Mouse (Mus musculus) c-Kit-negative CD71-positive TER-119-positive erythroid progenitor cells, embryonic 14.5 days (primary cell): ENCODE results near the gene Gm10184.
"Not testable (repeated sequence)": the region's sequence is repeated elsewhere in the genome, so short reads cannot be mapped to it uniquely, and the experiment has no call there.

Source experiments
- DNase-seq: peaks from one replicate; pipeline ENCODE4 v3.0.0-alpha.2; 2013; ENCODE audit warnings: low read depth, low spot score

Gm10184 gene

GRCm38 (mm10) chr17:89910349-89910748 lies at the start of gene Gm10184:
Gene Gm10184 (minus strand): TSS chr17:89910449.
- DNase-seq: no peak

- DNase-seq: no peak
Measured at GRCm38 (mm10) chr17:89933950-89934349, 23.7 kb upstream of the Gm10184 start.

GRCm38 (mm10) chr17:89907686-89908085 lies 2.6 kb downstream of the Gm10184 start:
- no peak for DNase-seq

GRCm38 (mm10) chr17:89904701-89905100 lies 5.5 kb downstream of the Gm10184 start:
- DNase-seq: not testable (repeated sequence)

GRCm38 (mm10) chr17:89902767-89903166 lies 7.5 kb downstream of the Gm10184 start:
- no peak for DNase-seq

- DNase-seq: no peak
Measured at GRCm38 (mm10) chr17:89900610-89901009, 9.6 kb downstream of the Gm10184 start.

- no peak for DNase-seq
Measured at GRCm38 (mm10) chr17:89899813-89900212, 10.4 kb downstream of the Gm10184 start.

GRCm38 (mm10) chr17:89864996-89865395 lies 45.3 kb downstream of the Gm10184 start:
- no peak for DNase-seq
